Mouse (Mus musculus) C2C12 (cell line): ENCODE results near the gene Mtmr3.

ENCODE experiments used
- CTCF ChIP-seq: IDR thresholded peaks from one replicate; pipeline ENCODE4 v1.5.1; 2011; ENCODE audit not compliant: control insufficient read depth, insufficient read depth, insufficient read length
- MYOG ChIP-seq: IDR thresholded peaks from one replicate; pipeline ENCODE4 v1.6.1; 2011; ENCODE audit not compliant: control insufficient read depth, insufficient read length; ENCODE audit errors: extremely low read depth
- USF1 ChIP-seq: IDR thresholded peaks from one replicate; pipeline ENCODE4 v1.6.1; 2011; ENCODE audit warnings: low read depth, mild to moderate bottlenecking, control low read depth, moderate library complexity

- TF ChIP-seq CTCF (no peak), USF1 (no peak), MYOG (no peak)
These were observed 122.0 kb downstream of the Mtmr3 start for GRCm38 (mm10) chr11:4472464-4473179.
